Mouse (Mus musculus): ENCODE data around the gene Ppid. TPM values are rescaled to one million over a fixed set of nuclear protein-coding genes. Genes with fewer than 3 reads are reported as not detected.
"Not testable (repeated sequence)": the region's sequence is repeated elsewhere in the genome, so short reads cannot be mapped to it uniquely, and the experiment has no call there.

The Ppid gene
- total RNA-seq, 2 experiments from 2014 or later = 40.5 to 45.7 TPM

DNA sequence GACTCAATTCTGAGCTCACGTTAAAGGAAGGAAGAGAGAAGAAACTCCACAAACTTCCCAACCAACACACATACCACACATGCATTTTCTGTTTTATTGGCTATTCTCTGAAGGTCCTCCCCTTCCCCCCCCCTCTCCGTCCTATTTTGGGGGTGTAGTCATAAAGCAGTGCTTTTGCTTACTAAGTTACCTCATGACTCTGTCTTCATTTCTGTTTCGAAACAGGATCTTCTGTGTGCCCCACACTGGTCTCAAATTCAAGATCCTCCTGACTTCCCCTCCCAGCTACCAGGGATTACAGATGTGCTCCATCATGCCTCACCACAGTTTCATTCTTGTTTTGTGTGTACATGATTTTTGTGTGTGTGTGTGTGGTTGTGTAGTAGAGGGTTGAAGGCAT, 18.7 kb upstream of the Ppid start:
- DNase-seq = no peak

DNA sequence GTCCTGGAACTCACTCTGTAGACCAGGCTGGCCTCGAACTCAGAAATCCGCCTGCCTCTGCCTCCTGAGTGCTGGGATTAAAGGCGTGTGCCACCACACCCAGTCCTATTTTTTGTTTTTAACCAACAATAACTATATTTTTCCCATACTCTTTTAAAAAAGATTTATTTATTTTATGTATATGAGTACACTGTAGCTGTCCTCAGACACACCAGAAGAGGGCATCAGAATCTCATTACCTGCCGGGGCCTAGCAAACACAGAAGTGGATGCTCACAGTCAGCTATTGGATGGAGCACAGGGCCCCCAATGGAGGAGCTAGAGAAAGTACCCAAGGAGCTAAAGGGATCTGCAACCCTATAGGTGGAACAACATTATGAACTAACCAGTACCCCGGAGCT, 17.8 kb upstream of the Ppid start:
- not testable (repeated sequence) for DNase-seq

DNA sequence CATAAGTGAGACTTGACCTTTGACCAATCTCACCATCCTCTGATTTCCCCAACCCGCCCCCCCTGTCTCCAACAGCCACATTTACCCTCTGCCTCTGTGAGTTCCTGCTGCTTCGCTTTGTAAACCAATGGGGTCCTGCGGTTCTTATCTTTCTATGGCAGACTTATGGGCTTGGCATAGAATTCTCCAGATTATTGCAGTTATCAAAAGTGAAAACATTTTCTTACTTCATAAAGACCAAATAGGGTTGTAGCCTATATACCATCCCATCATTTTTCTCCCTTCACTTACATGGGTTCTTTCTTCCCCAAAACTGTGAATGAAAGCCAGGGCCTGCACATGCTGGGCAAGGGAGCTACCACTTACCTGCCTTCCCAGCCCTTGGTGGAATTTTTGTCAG, 16.8 kb upstream of the Ppid start:
- no peak for DNase-seq

DNA sequence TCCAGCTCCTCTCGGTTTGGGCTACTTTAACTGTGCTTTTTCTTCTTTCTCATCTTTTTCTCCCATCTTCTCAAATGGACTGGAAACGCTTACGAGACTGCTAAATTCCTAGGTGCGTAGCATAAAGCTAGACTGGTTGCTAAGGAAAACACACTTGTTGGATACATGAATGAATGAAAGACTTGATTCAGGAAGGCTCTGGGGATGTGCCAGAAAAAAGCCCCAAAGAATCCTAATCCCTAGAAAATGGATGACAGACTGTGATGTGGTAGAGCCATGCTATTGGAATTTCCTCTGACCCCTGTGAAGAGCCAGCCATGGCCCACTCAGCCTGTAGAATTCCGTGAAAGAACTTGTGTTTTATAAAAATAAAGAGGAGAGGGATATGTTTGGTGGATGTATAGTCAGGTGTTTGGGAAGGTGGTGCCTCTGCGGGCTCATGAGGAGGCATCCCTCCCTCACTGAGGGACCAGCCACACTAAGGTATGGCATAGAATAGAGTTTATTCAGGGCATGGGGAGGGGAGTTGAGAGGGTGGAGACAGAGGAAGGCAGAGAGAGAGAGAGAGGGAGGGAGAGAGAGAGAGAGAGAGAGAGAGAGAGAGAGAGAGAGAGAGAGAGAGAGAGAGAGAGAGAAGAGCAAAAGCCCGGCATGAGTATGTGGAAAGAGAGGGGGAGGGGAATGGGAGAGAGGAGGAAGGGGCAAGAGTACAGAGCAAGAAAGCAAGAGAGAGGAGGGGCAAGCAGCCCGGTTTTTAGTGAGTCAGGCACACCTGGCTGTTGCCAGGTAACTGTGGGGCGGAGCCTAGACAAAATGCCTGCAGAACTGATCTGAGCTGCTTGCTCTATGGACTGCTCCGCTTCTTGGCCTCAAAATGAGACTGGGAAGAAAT, 15.3 kb upstream of the Ppid start:
- no peak for DNase-seq

DNA sequence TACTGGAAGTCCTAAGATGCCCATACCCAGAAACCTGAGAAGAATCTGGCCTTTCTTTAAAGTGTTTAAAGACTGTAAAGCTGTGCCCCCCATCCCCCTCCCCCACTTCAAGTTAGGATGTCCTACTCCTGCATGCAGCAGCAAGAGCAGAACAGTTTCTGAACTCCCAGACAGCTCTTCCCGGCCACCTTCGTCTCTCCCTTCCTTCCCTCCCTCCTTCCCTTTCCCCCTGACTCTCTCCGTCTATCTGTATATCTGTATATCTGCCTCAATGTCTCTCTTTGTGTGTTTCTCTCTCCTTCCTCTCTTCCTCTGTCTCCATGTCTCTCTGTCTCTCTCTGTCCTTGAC, 14.7 kb upstream of the Ppid start:
- no peak for DNase-seq

DNA sequence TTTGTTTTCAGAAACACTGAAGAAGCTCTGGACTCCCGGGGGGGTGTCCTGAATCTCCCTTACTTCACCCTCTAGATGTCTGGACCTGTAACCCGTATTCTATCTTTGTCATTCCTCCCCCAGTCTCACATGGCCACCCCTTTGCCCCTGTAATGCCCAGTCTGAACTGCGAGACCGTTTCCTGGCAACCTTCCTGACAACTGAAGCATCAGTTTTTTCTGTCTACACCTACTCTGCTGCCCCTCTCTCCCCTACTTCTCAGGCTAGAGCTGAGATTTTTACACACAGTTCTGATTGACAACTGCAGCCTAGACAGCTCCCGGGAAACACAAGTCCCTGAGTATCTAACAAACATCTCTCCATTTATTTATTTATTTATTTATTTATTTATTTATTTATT, 14.3 kb upstream of the Ppid start:
- no peak for DNase-seq

DNA sequence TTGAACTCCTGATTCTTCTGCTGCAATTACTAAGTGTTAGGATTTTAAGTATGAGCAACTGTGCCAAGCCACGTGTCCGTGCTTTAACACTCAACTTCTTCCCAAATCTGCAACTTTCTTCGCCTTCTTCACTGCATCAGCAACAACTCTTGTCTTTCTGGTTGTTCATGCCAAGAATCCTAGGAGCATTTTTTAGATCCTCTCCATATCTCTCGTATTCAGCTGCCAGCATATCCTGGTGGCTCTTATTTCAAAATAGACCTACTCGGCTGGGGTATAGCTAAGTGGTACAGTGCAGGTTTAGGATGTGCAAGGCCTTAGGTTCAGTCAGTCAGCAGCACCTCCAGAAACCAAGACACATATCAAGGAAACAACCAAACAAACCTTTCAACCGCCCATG, 13.5 kb upstream of the Ppid start:
- DNase-seq = no peak

DNA sequence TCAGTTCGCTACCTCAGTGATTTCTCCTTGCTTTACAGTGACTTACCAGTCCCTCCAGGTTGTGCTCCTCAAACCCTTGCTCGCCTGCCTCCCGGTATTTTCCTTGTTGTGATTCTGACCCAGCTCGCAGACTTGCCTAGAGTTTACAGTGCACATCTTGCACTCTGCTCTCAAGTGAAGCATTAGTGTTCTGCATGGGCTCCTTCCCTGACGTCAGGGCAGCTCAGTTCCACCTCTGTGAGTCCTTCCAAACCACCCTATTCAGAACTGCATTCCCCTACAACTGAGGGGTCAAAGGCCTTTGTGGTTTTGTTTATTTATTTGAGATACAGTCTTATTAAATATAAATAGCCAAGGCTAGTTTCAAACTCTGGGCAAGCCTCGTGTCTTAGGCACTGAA, 13.0 kb upstream of the Ppid start:
- no peak for DNase-seq

DNA sequence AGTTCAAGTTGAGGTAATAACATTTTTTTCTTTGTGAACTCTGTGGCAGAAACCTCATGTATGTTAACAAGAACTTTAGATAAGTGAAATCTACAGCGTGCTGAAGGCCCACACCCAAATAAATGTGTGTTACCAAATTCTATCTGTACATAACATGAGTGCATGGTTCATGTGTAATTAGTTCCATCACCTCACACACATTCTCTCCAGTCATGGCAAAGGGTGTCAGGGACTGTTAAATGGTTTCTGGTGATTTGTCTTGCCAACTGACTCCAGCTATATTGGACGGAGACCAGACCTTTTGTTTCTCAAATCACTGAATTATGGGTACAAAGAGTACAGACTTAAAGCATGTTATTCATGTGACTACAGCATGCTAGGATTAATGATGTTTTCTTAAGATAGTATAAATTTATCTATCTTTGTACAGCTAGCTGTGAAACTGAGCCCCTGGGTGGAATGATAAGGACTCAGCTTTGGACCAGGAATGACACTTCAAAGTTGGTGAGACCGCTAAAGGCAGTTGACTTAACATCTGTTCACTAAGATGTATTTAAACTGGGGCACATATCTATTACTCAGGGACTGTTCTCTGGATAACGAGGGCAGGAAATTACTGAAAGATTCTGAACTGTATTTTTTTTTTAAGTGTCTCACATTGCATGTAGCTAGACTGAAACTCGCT, 11.1 kb upstream of the Ppid start:
- DNase-seq = no peak

DNA sequence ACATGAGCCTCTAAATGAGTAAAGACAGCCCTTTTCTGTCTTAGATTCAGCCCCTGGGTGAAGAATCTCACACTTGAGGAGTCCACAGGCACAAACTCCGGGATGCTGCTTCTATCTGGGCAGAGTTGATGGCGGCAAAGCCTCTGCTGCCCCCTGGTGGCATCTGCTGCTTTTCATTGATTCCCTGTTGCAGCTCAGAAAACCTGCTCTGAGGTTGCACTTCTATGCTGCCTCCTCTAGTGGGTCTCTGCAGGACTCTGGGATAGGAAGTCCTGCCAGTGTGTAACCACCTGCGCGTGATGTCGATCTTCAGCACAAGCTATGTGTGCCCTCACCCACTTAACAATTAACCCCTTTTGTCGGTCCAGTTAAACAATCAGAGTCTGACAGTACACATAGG, 4.3 kb upstream of the Ppid start:
- DNase-seq = peak; percentile 94

DNA sequence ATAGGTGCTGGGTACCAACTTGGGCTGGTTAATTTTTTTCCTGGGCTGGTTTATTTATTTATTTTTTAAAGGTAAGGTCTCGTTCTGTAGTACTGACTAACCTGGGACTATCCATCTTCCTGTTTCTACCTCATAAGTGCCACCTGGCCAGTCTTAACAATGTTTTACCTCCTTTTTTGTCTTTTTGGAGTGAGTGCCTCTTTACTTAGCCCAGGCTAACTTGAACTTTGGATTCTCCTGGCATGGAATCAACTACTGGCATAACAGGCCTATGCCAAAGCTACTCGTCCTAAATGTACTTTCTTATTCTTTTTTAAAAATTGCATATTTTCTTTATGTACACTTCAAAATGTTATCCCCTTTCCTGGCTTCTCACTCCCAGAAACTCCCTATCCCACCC, 1.5 kb upstream of the Ppid start:
- no peak for DNase-seq

DNA sequence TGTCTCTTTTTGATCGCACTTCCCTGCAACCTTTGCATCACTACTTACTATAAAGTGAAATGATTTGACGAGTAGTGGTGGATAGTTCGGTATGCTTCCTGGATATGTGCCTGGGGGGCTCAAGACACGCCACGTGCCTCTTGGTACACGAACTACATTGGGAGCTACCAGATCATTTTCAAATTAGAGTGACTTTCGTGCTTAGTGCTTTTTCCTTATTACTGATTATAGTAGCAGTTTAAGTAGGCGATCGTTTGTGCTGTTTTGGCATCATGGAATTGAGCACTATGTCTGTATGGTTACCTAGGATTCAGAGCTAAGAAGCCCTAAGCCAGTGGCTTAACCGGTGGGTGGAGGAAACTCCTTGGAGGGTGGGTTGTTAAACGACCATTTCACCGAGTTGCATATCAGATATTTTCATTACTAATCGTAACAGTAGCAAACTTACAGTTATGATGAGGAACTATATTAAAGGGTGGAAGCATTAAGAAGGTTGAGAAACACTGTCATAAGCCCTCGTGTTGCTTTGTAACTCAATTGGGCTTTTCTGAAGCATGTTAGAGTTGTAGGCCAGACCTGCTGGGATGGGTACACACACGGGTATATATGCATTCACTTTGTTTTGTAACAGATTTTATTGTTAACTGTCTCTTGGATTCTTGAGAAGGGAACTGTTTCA, 790 bp downstream of the Ppid start:
- DNase-seq = no peak

DNA sequence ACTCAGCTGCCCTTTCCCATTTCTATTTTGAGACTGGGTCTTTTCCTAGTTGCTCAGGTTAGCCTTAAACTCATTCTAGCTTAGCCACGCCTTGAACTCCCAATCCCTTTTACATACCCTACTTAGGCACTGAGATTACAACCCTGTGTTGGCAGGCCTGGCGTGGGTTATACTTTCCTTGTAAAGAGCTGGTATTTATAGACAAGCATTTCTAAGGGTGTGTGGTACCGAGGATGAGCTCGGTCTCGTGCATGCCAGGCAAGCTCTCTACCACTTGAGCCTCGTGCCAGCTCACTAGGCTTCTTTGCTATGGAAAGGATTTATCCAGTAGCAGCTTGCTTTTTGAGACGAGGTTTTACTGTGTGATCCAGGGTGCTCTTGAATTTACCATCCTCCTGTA, 4.3 kb downstream of the Ppid start:
- no peak for DNase-seq

DNA sequence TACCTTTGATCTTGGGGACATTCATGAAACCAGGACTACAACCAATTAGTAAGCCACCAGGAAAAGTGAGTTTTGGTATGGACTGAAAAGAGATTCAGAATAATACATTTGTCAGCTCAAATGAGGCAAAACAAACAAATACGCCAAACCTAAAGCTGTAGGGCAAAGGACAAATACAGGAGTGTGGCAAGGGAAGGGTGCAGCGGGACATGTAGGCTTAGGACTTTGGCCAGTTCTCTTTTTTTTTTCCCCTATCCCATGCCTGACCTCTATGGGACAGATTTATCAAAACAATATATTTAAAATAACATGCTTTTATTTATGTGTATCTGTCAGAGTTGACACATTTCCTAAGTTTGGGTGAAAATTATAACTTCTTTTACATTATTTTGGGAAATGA, 18.7 kb downstream of the Ppid start:
- no peak for DNase-seq

DNA sequence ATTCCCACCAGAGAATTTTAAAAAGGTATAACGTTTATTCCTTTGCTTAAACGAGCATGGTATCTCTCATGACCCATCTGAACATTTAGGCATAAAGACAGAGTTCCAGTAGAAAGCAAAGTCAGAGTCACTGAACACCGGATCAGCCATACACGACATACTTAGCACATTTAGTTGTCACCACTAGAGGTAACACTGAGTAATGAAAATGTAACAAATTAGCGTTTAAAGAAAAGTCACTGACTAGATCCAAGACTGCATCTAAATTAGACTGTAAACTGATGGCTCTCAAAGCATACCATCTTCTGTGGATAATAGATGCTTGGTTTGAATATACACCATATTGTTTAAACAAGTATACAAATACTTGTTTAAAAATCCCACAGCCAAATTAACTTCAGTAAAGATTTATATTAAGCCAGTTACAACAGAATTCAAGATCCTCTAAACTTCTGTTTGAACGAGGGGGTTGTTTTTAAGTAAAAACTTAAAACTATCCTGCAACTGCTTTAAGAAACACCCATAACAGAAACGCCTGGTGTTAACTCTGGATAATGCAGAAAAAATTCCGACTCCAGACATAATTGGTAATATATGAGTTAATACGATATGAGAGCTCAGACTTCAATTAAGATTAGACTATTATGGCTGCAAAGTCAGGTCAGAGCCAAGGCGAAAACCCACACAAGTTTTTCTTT, 36.5 kb downstream of the Ppid start:
- no peak for DNase-seq

DNA sequence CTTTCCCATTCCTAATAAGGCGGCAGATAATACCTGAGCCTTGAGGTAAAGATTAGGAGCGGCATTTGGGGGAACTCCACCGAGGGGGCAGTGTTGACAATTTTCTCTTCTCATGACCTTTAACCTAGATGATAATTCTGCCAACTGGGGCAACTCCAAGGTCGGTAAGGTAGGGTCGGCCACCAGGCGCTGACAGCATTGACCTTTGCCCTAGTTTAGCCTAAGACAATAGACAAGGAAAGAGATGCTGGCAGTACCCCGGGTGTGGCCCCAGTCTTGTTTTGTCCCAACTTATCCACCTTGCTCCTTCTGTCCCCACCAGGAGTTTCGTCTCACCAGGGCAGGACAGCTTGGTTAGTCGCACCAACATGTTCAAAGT, 37.0 kb downstream of the Ppid start:
- no peak for DNase-seq

DNA sequence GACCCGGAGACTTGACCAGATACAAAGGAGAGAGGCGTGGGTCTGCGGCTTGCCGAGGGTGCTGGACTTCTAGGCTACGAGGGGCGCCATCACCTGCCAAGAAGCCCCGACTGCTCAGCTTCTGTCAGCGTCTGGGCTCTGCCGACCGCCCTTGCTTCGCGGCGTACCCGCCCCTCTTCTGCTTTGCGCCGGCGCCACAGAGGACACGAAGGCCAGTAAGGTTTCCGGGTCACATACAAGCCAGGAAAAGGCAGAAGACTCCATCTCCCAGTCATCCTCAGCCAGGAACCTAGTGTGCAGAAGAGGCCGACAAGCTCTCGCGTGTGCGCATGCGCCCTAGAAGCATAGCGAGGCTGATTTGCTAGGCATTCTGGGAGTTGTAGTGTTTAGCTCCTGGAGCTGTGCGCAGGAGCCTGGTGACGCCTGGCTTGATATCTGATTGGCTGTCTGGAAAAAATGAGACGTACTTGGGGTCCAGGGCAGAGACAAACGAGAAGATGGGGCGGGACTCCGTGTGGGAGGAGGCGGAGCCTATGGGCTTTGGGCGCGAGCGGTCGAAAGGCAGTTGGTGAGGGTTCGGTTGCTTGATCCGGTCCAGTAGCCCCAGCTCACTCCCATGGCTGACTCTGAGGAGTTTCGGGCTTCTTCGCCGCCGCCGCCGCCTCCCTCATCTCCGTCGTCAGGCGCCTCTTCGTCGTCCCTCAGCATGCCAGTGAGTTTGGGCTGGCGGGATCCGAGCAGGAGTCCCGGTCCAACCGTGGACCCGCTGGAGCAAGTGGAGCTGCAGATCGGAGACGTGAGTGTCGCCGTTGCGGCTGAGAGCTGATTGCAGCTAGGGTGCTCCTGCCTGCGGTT, 37.6 kb downstream of the Ppid start, which contains the start of gene 4930579G24Rik:
TSS of gene 4930579G24Rik (plus strand) at position 519 of the 855 bp plus-strand sequence.
- DNase-seq = peak; percentile 94

DNA sequence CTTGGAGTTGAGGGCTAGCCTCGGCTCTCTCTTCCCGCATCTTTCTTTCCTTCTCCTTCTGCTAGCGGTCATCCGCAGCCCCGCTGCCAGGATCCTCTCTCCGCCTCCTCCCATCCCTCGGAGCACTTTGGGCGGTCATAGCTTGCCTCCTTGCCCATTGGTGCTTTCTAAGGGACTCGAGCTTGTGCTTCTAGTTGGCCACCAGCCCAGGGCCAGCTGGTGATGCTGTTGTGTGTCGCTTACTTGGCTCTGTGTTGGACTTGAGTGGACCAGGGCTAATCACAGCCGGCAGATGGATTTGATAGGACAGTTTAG, 38.2 kb downstream of the Ppid start, which contains the start of gene Etfdh:
TSS of gene Etfdh (minus strand) at position 85 of the 315 bp plus-strand sequence.
- peak; percentile 81 for DNase-seq

DNA sequence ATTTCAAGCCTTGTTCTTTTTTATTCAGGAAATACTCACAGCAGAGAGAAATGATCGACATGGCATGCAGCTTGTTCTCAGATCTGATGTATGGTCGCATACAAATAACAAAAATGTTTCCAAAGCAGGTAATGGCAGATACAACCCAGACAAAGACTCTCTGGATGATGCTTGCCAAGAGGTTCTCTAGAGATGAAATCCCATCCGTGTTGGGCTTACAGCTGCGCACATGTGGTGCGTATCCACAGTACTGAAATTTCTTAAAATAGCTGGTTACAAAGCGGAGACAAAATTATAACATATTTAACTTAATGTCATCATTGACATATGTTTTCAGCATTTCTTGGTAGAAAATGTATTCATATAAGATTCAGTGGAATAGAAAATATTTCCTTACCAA, 61.0 kb downstream of the Ppid start:
- DNase-seq = no peak
